Mouse (Mus musculus) gonadal fat pad, adult 2 months (tissue): ENCODE measurements around the gene Slc37a1. TPM values are rescaled to one million over a fixed set of nuclear protein-coding genes. Genes with fewer than 3 reads are reported as not detected.
"Not testable (repeated sequence)": the region's sequence is repeated elsewhere in the genome, so short reads cannot be mapped to it uniquely, and the experiment has no call there.

Source experiments
- DNase-seq: peaks from one replicate; pipeline ENCODE4 v3.0.0-alpha.2; 2012; ENCODE audit warnings: low read depth
- polyA plus RNA-seq: library from polyadenylated mRNA; depleted of rRNA; stranded (reverse); fragments of >200 nt; gene quantifications from 2 replicates; pipeline ENCODE4 v1.2.3, GENCODE M21; 2012

Slc37a1 gene
- polyA plus RNA-seq, 1 experiment = 38.5 TPM

GRCm38 (mm10) chr17:31349388-31349787 lies 62.8 kb downstream of the Slc37a1 start:
- DNase-seq = no peak

- no peak for DNase-seq
Measured at GRCm38 (mm10) chr17:31351984-31352383, 65.4 kb downstream of the Slc37a1 start.

- DNase-seq = no peak
Measured at GRCm38 (mm10) chr17:31353255-31353654, 66.7 kb downstream of the Slc37a1 start.

- not testable (repeated sequence) for DNase-seq
Measured at GRCm38 (mm10) chr17:31354684-31355083, 68.1 kb downstream of the Slc37a1 start.

GRCm38 (mm10) chr17:31355792-31356502 lies 69.4 kb downstream of the Slc37a1 start:
- DNase-seq = no peak

GRCm38 (mm10) chr17:31360582-31360981 lies 74.0 kb downstream of the Slc37a1 start:
- no peak for DNase-seq

- no peak for DNase-seq
Measured at GRCm38 (mm10) chr17:31365586-31366166, 79.1 kb downstream of the Slc37a1 start.

- no peak for DNase-seq
Measured at GRCm38 (mm10) chr17:31370221-31370620, 83.6 kb downstream of the Slc37a1 start.

- no peak for DNase-seq
Measured at GRCm38 (mm10) chr17:31370931-31371330, 84.3 kb downstream of the Slc37a1 start.

- no peak for DNase-seq
Measured at GRCm38 (mm10) chr17:31377961-31378360, 91.4 kb downstream of the Slc37a1 start.

GRCm38 (mm10) chr17:31378361-31378761 lies 91.8 kb downstream of the Slc37a1 start:
- no peak for DNase-seq

GRCm38 (mm10) chr17:31379086-31379485 lies 92.5 kb downstream of the Slc37a1 start:
- DNase-seq = no peak

GRCm38 (mm10) chr17:31379863-31380262 lies 93.3 kb downstream of the Slc37a1 start:
- DNase-seq = no peak

- no peak for DNase-seq
Measured at GRCm38 (mm10) chr17:31383320-31383719, 96.7 kb downstream of the Slc37a1 start.

- DNase-seq = no peak
Measured at GRCm38 (mm10) chr17:31384968-31385627, 98.5 kb downstream of the Slc37a1 start.

GRCm38 (mm10) chr17:31385671-31386665 lies 99.4 kb downstream of the Slc37a1 start, which contains the start of gene Pde9a:
Gene Pde9a (plus strand): TSS chr17:31386210.
- no peak for DNase-seq

- DNase-seq = no peak
Measured at GRCm38 (mm10) chr17:31386766-31387275, 100.2 kb downstream of the Slc37a1 start.

- no peak for DNase-seq
Measured at GRCm38 (mm10) chr17:31389432-31390050, 102.9 kb downstream of the Slc37a1 start.

GRCm38 (mm10) chr17:31391462-31391861 lies 104.9 kb downstream of the Slc37a1 start:
- DNase-seq = no peak

- DNase-seq = no peak
Measured at GRCm38 (mm10) chr17:31392041-31392440, 105.4 kb downstream of the Slc37a1 start.

- no peak for DNase-seq
Measured at GRCm38 (mm10) chr17:31393811-31394210, 107.2 kb downstream of the Slc37a1 start.
